Mouse (Mus musculus) small intestine, adult 2 months (tissue): Measurements from ENCODE around the gene Ofd1. TPM values are rescaled to one million over a fixed set of nuclear protein-coding genes. Genes with fewer than 3 reads are reported as not detected.

Experiments
- H3K27ac ChIP-seq: fragments of 200-500 bp; 2 replicates; pipeline ENCODE4 v1.5.1; 2012; ENCODE audit warnings: low read depth, low read length, control low read depth, inconsistent platforms; ENCODE audit not compliant: insufficient read depth
- H3K27me3 ChIP-seq: fragments of 200-500 bp; 2 replicates; pipeline ENCODE4 v1.6.1; 2012; ENCODE audit warnings: mild to moderate bottlenecking, moderate library complexity, low read length, inconsistent platforms; ENCODE audit not compliant: control insufficient read depth, insufficient read depth
- H3K36me3 ChIP-seq: fragments of 200-500 bp; 2 replicates; pipeline ENCODE4 v1.6.1; 2012; ENCODE audit warnings: mild to moderate bottlenecking, low read length, control low read depth, inconsistent platforms; ENCODE audit not compliant: control insufficient read depth, insufficient read depth
- H3K4me1 ChIP-seq: fragments of 200-500 bp; 2 replicates; pipeline ENCODE4 v1.6.1; 2012; ENCODE audit warnings: low read length, inconsistent platforms, mixed read lengths; ENCODE audit not compliant: control insufficient read depth, insufficient read depth, insufficient read length
- H3K4me3 ChIP-seq: fragments of 200-500 bp; 2 replicates; pipeline ENCODE4 v1.5.1; 2012; ENCODE audit warnings: low read depth, mild to moderate bottlenecking, control low read depth, inconsistent platforms, low read length, moderate library complexity
- CTCF ChIP-seq: fragments of 200-500 bp; IDR thresholded peaks from 2 replicates; pipeline ENCODE4 v1.5.1; 2012; ENCODE audit warnings: low read depth, mild to moderate bottlenecking, control low read depth, inconsistent platforms, low read length, moderate library complexity, mixed read lengths; ENCODE audit not compliant: insufficient replicate concordance, insufficient read length; ENCODE audit errors: extremely low read depth
- POLR2A ChIP-seq: fragments of 200-500 bp; IDR thresholded peaks from 2 replicates; pipeline ENCODE4 v1.6.1; 2012; ENCODE audit warnings: low read depth, mild to moderate bottlenecking, control low read depth, inconsistent platforms, low read length, moderate library complexity
- WGBS: fragments of 180-500 bp; shearing (Covaris S2); methylation state at CpG from one replicate; pipeline ENCODE4 v1.1.7; 2018; 5-methylcytosine and 5-hydroxymethylcytosine counted together
- polyA plus RNA-seq: library from polyadenylated mRNA; depleted of rRNA; stranded (reverse); fragments of >200 nt; gene quantifications from 2 replicates; pipeline ENCODE4 v1.2.3, GENCODE M21; 2012; rRNA removed

Ofd1 gene
- polyA plus RNA-seq, 1 experiment, result 0.56 TPM

GRCm38 (mm10) chrX:166348086-166348485, 92.4 kb downstream of the Ofd1 start:
- no peaks in the 10 kb centered on the region for H3K36me3 ChIP-seq
- TF ChIP-seq CTCF (no peak), POLR2A (no peak)
- no peak overlapping the region for H3K4me3 ChIP-seq
- WGBS, result 83% methylated on average over 6 of the region's 6 CpGs
- no peaks in the 10 kb centered on the region for H3K4me1 ChIP-seq
- no peak overlapping the region for H3K27ac ChIP-seq
- H3K27me3 ChIP-seq, result no peaks in the 10 kb centered on the region

- 25% methylated on average over 10 of the region's 10 CpGs for WGBS
- H3K4me3 ChIP-seq, result no peak overlapping the region
- H3K36me3 ChIP-seq, result no peaks in the 10 kb centered on the region
- H3K27ac ChIP-seq, result no peak overlapping the region
- no peaks in the 10 kb centered on the region for H3K4me1 ChIP-seq
- no peaks in the 10 kb centered on the region for H3K27me3 ChIP-seq
- TF ChIP-seq CTCF (no peak), POLR2A (no peak)
These were observed 96.1 kb downstream of the Ofd1 start for GRCm38 (mm10) chrX:166344228-166345015.

- Histone ChIP-seq H3K4me3 (no peak overlapping the region), H3K27me3 (no peaks in the 10 kb centered on the region), H3K36me3 (no peaks in the 10 kb centered on the region), H3K27ac (no peak overlapping the region), H3K4me1 (no peaks in the 10 kb centered on the region)
- TF ChIP-seq POLR2A, result no peak
- TF ChIP-seq CTCF, result no peak
- 81% methylated on average over 6 of the region's 6 CpGs for WGBS
These were observed 98.7 kb downstream of the Ofd1 start for GRCm38 (mm10) chrX:166341795-166342194.

Other genes with a start within 250 kb of the Ofd1 start
- 0.47 and 0.75 TPM in 2 replicates for gene Gpm6b, start 201.8 kb downstream of the Ofd1 start, polyA plus RNA-seq
- gene Trappc2, start 130 bp downstream of the Ofd1 start, polyA plus RNA-seq, result 0.17 and 0.22 TPM in 2 replicates
- 1.7 and 2.3 TPM in 2 replicates for gene Rab9, start 39.2 kb upstream of the Ofd1 start, polyA plus RNA-seq
- 0.14 and 0.23 TPM in 2 replicates for gene Tceanc, start 77.9 kb upstream of the Ofd1 start, polyA plus RNA-seq
- gene Egfl6, start 145.0 kb upstream of the Ofd1 start, polyA plus RNA-seq, result 0.06 and 0.09 TPM in 2 replicates